Mouse (Mus musculus): ENCODE data around the gene Cldn12. TPM values are rescaled to one million over a fixed set of nuclear protein-coding genes. Genes with fewer than 3 reads are reported as not detected.

Cldn12 gene
- polyA plus RNA-seq, 1 experiment from 2014 or later, result 27.6 TPM

DNA sequence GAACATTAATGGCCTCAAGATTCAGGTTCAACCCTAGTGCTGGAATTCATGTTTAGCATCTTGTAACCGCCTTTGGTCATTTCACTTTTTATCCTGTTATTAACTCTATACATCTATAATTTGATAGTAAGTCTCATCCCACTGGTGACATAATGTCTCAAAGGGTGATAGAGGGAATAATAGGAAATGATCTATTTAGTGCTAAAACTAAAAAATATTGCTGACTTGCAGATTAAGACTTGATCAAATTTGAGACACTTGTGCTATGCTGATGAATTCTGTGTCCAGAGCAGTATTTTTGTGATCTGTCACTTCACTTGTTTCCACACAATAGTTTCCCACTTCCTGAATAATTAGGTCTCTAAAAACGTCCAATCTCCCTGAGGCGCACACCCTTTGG is 3.4 kb downstream of the Cldn12 start:
- Histone ChIP-seq H3K4me3 (no peak overlapping the region), H3K9ac (replicated peaks) (no peak overlapping the region), H3K4me2 (replicated peaks) (no peak overlapping the region), H3K4me1 (peaks cover 22% of the 10 kb centered on the region), H3K27ac (replicated peaks) (no peak overlapping the region), H3K36me3 (peaks cover 10% of the 10 kb centered on the region; the same call in 1 of the 2 replicates), H3K27me3 (no peaks in the 10 kb centered on the region), H3K9me3 (no peaks in the 10 kb centered on the region)
- WGBS, result 81% methylated on average over 3 of the region's 3 CpGs
- ATAC-seq (ENCODE audit: low FRiP score, low read depth), result no peak

DNA sequence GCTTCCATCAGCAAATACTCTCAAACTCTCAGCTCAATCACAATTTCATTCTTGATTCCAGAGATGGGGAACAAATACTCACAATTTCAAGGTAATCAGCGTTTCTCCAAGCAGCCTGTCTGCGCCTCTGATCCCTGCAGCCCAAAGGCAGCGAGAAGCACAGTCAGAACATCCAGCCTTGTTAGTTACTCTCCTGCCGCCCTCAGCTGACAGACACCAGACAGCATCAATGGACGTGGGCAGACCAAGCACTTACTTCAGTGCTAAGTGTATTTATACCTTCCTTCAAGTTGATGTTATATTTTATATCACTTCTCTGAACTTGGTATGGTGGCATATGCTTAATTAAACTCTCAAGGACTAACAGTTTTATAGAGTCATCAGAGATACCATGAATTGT is 3.8 kb downstream of the Cldn12 start:
- Histone ChIP-seq H3K27me3 (no peaks in the 10 kb centered on the region), H3K9ac (replicated peaks) (no peak overlapping the region), H3K4me1 (peaks cover 22% of the 10 kb centered on the region), H3K36me3 (peaks cover 11% of the 10 kb centered on the region; the same call in 1 of the 2 replicates), H3K4me2 (replicated peaks) (no peak overlapping the region), H3K9me3 (no peaks in the 10 kb centered on the region), H3K27ac (replicated peaks) (no peak overlapping the region), H3K4me3 (no peak overlapping the region)
- 74% methylated on average over 5 of the region's 5 CpGs for WGBS
- ATAC-seq (ENCODE audit: low FRiP score, low read depth), result no peak

DNA sequence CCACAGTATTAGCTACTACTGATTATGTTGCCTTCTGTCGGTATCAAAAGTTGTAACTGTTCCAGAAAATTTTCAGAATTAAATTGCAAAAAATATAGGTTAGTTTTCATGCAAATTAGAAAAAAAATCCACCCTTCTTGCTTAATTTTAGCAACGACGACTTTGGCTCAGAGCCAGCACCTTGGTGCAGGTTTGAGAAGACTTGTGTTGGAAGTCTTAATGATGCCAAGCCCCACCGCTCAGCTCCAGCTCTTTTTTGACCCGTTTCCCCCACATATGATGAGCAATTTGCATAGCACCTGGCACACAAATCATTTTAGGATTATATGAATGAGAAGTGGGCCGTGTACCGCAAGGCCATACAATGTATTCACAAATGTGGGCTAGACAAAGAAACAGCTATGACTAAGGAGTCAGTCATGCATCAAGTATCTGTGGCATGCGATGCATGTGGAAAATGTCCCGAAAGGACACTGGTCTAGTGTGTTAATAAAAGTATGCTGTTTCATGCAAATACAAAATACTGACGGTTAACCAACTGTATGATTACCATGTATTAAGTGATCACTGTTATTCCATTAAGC is 4.4 kb downstream of the Cldn12 start:
- Histone ChIP-seq H3K27ac (replicated peaks) (no peak overlapping the region), H3K27me3 (no peaks in the 10 kb centered on the region), H3K9me3 (no peaks in the 10 kb centered on the region), H3K4me1 (peaks cover 22% of the 10 kb centered on the region), H3K36me3 (peaks cover 11% of the 10 kb centered on the region; the same call in 1 of the 2 replicates), H3K4me3 (no peak overlapping the region), H3K9ac (replicated peaks) (no peak overlapping the region), H3K4me2 (replicated peaks) (no peak overlapping the region)
- no peak for ATAC-seq (ENCODE audit: low FRiP score, low read depth)
- 65% methylated on average over 10 of the region's 10 CpGs for WGBS

DNA sequence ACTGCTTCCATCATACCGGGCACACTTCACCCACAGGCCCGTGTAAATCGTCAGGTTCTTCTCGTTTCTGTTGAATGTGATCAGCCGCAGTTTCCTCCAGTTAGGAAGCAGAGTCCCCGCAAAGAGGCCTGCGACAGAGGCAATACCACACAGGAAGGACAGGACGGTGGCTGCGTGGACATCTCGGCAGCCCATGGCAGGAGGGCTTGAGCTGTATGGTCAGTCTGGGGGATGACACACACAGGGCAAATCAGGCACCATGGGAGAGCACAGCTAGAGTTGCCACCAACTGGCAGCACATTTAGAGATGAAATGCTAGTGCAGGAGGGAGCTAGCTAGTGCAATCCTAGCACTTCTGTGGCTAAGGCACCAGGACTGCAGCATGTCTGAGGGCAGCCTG is 6.5 kb downstream of the Cldn12 start:
- ATAC-seq (ENCODE audit: low FRiP score, low read depth), result peak; percentile 36
- Histone ChIP-seq H3K27me3 (no peaks in the 10 kb centered on the region), H3K9ac (replicated peaks) (0 out of 2 replicates have a peak overlapping the region, but pooled peaks have one; percentile 0), H3K27ac (replicated peaks) (0 out of 2 replicates have a peak overlapping the region, but pooled peaks have one; percentile 44), H3K9me3 (no peaks in the 10 kb centered on the region), H3K4me3 (no peak overlapping the region), H3K4me2 (replicated peaks) (peak overlapping the region; percentile 6; the same call in 1 of the 2 replicates), H3K4me1 (peaks cover 18% of the 10 kb centered on the region), H3K36me3 (peaks cover 11% of the 10 kb centered on the region; the same call in 1 of the 2 replicates)
- 78% methylated on average over 10 of the region's 10 CpGs for WGBS

DNA sequence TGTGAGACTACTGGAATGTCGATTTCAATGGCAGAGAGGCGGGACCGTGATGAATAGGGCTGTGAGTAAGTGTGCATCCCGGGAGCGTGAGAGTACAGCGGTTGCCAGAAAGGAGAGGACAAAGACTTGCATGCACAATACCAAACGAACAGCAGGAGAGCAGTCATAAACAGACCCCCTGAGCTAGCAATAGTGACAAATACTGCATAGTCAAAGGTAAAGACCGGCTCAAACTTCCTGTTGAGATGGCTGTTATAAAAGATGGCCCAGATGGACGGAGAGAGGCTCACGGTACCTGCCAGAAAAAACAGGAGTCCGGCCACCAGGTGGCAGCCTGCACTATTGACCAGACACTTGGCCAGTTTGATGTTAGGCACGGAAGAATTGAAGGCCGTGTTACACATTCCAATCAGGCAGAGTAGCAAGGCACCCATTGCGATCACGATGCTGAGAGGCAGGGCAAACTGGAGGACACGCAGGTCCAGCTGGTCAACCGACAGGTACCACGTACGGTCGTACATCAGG is 7.0 kb downstream of the Cldn12 start:
- Histone ChIP-seq H3K4me3 (no peak overlapping the region), H3K4me1 (peaks cover 18% of the 10 kb centered on the region), H3K9ac (replicated peaks) (0 out of 2 replicates have a peak overlapping the region, but pooled peaks have one; percentile 0), H3K27ac (replicated peaks) (0 out of 2 replicates have a peak overlapping the region, but pooled peaks have one; percentile 44), H3K36me3 (peaks cover 11% of the 10 kb centered on the region; the same call in 1 of the 2 replicates), H3K9me3 (no peaks in the 10 kb centered on the region), H3K27me3 (no peaks in the 10 kb centered on the region), H3K4me2 (replicated peaks) (peak overlapping the region; percentile 6; the same call in 1 of the 2 replicates)
- ATAC-seq (ENCODE audit: low FRiP score, low read depth), result peak; percentile 82
- WGBS, result 41% methylated on average over 20 of the region's 20 CpGs

DNA sequence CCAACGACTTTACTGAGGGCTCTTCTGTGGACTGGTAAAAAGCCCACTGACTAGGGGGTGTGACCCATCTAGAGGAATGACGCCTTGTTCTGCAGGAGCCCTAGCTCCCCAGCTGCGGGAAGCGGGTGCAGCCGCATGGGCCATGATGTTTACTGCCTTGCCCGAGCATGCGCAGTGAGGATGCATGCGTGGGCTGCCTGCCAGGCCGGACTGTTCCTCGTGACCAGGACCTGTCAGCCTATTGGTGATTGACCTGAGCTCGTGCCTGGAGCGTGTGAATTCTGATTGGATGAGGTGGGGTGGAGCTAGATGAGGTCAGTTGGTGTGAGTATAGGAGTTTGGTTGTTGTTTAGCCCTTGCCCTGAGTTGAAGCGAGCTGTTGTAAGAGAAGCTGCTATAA is 10.3 kb downstream of the Cldn12 start:
- ATAC-seq (ENCODE audit: low FRiP score, low read depth), result no peak
- H3K27me3 ChIP-seq, result no peaks in the 10 kb centered on the region
- H3K9ac ChIP-seq (replicated peaks), result no peak overlapping the region
- no peak overlapping the region for H3K4me2 ChIP-seq (replicated peaks)
- no peak overlapping the region for H3K27ac ChIP-seq (replicated peaks)
- H3K36me3 ChIP-seq, result peaks cover 6% of the 10 kb centered on the region; the same call in 1 of the 2 replicates
- H3K4me1 ChIP-seq, result peaks cover 13% of the 10 kb centered on the region
- WGBS, result 91% methylated on average over 13 of the region's 13 CpGs
- no peak overlapping the region for H3K4me3 ChIP-seq
- H3K9me3 ChIP-seq, result no peaks in the 10 kb centered on the region

DNA sequence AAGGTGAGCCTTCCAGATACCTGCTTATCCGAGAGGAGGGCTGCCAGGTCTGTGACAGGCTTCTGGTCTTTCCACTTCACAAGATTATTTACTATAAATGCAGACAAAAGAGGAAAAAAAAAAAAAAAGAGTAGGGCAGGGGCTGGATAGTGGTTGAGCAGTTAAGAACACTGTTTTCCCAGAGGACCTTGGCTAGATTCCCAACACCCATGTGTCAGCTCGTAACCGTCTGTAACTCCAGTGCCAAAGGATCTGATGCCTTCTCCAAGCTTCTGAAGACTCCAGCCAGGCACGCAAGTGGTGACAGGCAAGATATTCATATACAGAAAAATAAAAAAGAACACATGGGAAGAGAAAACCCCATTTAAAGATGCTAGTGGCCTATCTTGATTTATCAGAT is 11.4 kb downstream of the Cldn12 start:
- peaks cover 6% of the 10 kb centered on the region; the same call in 1 of the 2 replicates for H3K36me3 ChIP-seq
- H3K27me3 ChIP-seq, result no peaks in the 10 kb centered on the region
- no peak overlapping the region for H3K4me2 ChIP-seq (replicated peaks)
- no peak overlapping the region for H3K27ac ChIP-seq (replicated peaks)
- no peak overlapping the region for H3K4me3 ChIP-seq
- H3K4me1 ChIP-seq, result peaks cover 10% of the 10 kb centered on the region
- no peak overlapping the region for H3K9ac ChIP-seq (replicated peaks)
- no peaks in the 10 kb centered on the region for H3K9me3 ChIP-seq
- WGBS, result 87% methylated on average over 4 of the region's 4 CpGs
- no peak for ATAC-seq (ENCODE audit: low FRiP score, low read depth)

DNA sequence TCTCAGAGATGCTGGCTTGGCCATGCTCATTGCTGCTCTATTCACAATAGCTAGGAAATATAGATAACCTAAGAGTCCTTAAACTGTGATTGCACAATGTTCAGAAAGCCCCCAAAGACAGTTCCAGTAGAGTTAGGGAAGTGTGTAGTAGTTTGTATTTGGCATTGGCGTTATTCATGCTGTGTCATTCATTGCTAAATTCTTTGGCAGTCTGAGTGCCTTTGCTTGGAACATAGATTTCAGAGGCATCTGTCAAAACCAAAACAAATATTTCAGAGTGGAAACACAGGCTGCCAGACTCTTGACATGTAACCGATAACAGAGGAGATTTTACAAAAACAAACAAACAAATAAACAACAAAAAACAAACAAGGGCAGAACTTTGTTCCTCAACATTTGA is 13.2 kb downstream of the Cldn12 start:
- Histone ChIP-seq H3K4me3 (no peak overlapping the region), H3K9me3 (no peaks in the 10 kb centered on the region), H3K4me1 (no peaks in the 10 kb centered on the region), H3K27ac (replicated peaks) (no peak overlapping the region), H3K4me2 (replicated peaks) (no peak overlapping the region), H3K36me3 (peaks cover 3% of the 10 kb centered on the region; the same call in 1 of the 2 replicates), H3K27me3 (no peaks in the 10 kb centered on the region), H3K9ac (replicated peaks) (no peak overlapping the region)
- no peak for ATAC-seq (ENCODE audit: low FRiP score, low read depth)
- 88% methylated on average over 2 of the region's 2 CpGs for WGBS

DNA sequence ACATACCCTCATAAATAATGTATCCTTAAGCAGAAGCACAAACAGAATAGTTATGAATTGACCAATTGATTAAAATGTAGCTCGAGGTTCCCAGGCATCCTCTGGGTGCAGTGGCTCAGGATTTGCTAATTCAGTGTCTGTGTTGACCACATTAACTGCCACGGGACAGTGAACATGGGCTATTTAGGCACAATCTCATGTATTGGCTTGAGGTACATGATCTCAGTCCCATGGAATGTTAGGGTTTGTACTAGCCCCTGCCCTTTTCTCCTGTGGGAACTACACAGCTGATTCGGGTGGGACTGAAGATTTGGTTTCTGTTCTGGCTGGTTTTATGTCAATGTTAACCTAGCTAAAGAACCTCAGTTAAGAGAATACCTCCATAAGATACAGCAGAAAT is 18.4 kb downstream of the Cldn12 start:
- 52% methylated on average over 3 of the region's 3 CpGs for WGBS
- Histone ChIP-seq H3K4me2 (replicated peaks) (no peak overlapping the region), H3K27me3 (peaks cover 5% of the 10 kb centered on the region; the same call in 1 of the 2 replicates), H3K4me3 (no peak overlapping the region), H3K4me1 (no peaks in the 10 kb centered on the region), H3K36me3 (no peaks in the 10 kb centered on the region), H3K9ac (replicated peaks) (no peak overlapping the region), H3K27ac (replicated peaks) (no peak overlapping the region), H3K9me3 (no peaks in the 10 kb centered on the region)
- ATAC-seq (ENCODE audit: low FRiP score, low read depth), result no peak

DNA sequence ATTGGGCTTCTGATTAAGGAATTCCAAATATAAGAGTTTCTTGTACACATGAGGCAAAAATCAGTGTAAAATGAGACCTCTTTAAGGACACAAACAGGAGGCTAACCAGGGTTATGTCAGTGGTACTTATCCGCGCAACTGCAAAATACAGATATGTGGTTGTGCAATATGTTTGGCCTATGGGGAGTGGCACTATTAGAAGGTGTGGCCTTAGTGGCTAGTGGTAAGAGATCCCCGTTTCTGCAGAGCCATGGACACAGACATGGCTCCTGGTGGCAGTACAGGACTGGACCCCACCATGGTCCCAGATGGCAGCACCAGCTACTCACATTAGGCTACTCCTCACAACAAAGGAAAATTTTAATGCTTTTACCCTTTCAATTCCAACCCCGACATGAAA is 19.7 kb downstream of the Cldn12 start:
- Histone ChIP-seq H3K27me3 (peaks cover 5% of the 10 kb centered on the region; the same call in 1 of the 2 replicates), H3K4me2 (replicated peaks) (no peak overlapping the region), H3K4me1 (no peaks in the 10 kb centered on the region), H3K9ac (replicated peaks) (no peak overlapping the region), H3K36me3 (no peaks in the 10 kb centered on the region), H3K9me3 (no peaks in the 10 kb centered on the region), H3K27ac (replicated peaks) (no peak overlapping the region), H3K4me3 (no peak overlapping the region)
- peak; percentile 50 for ATAC-seq (ENCODE audit: low FRiP score, low read depth)
- WGBS, result 86% methylated on average over 4 of the region's 4 CpGs

DNA sequence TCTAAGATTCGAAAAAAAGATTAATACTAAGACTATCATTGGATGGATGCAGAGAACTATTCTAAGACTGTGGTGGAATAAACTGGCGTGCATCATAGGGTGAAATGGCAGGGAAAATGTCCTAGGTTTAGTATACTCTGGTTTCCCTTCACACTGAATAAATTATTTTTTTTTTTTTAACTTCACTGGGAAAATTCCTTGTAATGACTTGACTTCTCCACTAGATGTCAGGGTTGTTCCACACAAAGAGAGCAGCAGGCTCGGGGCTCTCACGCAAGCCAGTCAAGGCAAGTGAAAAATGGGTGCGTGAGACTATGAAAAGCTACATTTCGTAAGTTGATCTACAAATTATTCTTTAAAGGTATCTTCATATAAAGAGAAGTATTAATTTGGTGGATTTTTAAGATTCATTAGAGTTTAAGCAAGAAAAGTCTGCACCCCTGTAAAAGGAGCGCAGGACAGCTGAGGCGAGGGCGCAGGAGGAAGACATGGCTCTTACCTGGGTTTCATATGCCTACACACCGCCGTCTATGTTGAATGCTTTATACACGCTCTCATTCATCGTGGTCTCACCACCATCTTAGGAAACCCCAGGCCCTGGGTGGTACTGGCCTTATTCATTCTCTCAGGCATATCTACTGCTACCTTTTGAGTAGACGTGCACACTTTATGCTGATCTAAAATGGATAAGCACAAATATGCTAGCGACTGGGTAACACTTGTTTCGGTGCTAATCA is 20.3 kb downstream of the Cldn12 start:
- no peaks in the 10 kb centered on the region for H3K36me3 ChIP-seq
- H3K27ac ChIP-seq (replicated peaks), result no peak overlapping the region
- H3K9ac ChIP-seq (replicated peaks), result no peak overlapping the region
- H3K27me3 ChIP-seq, result peaks cover 5% of the 10 kb centered on the region; the same call in 1 of the 2 replicates
- WGBS, result 41% methylated on average over 16 of the region's 16 CpGs
- H3K4me1 ChIP-seq, result no peaks in the 10 kb centered on the region
- no peaks in the 10 kb centered on the region for H3K9me3 ChIP-seq
- H3K4me3 ChIP-seq, result no peak overlapping the region
- ATAC-seq (ENCODE audit: low FRiP score, low read depth), result peak; percentile 70
- no peak overlapping the region for H3K4me2 ChIP-seq (replicated peaks)

DNA sequence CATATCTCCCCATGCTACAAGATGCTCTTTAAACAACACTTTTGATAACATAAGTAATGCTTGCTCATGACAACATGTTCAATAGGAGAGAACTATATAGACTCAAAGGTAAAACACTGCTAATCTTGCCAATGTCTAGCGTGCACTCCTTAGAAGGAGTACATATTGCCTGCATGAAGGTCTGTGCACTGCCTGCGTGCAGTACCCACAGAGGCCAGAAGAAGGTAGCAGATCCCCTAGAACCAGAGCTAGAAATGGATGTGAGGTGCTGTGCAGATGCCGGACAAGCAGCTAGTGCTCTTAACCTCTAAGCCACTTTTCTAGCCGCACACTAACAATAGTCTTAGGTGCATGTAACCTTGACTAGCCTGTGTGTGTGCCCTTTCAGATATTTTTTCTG is 22.6 kb downstream of the Cldn12 start:
- WGBS, result 90% methylated on average over 4 of the region's 4 CpGs
- Histone ChIP-seq H3K9me3 (no peaks in the 10 kb centered on the region), H3K27me3 (peaks cover 5% of the 10 kb centered on the region; the same call in 1 of the 2 replicates), H3K4me2 (replicated peaks) (no peak overlapping the region), H3K36me3 (no peaks in the 10 kb centered on the region), H3K27ac (replicated peaks) (no peak overlapping the region), H3K4me3 (no peak overlapping the region), H3K4me1 (no peaks in the 10 kb centered on the region), H3K9ac (replicated peaks) (no peak overlapping the region)
- no peak for ATAC-seq (ENCODE audit: low FRiP score, low read depth)
